Mouse (Mus musculus): ENCODE data around the gene Gm17334. TPM values are rescaled to one million over a fixed set of nuclear protein-coding genes. Genes with fewer than 3 reads are reported as not detected.
A peak's percentile ranks its signal among the peaks of the same experiment; 100 is the strongest.

Gene Gm17334
- polyA plus RNA-seq, 1 experiment: 0.18 TPM

DNA sequence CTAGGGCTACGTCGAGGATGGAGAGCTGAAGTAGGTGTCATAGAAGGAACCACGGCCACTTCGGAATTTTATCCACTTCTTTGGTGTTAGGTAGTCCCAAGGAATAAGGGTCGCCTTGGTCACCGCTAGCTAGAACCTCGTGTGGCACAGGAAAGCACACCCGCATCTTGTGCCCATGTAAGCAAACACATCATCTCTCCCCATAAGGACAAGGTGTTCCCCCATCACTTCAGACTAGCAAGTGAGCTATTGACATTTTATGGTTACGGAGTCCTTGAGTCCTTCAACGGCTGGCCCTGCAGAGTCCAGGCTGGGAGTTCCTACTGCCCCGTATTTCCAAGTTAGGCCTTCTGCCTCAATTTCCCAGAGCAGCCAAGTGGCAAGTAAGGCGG lies 3.8 kb downstream of the Gm17334 start:
- peaks cover 51% of the 10 kb centered on the region for H3K79me2 ChIP-seq (ENCODE audit: control insufficient read depth, insufficient read depth)
- H3K4me3 ChIP-seq (ENCODE audit: insufficient read depth, poor library complexity, severe bottlenecking): no peak overlapping the region
- H3ac ChIP-seq (ENCODE audit: control insufficient read depth, insufficient read length, low read depth): peak overlapping the region; percentile 41
- H3K79me3 ChIP-seq (ENCODE audit: low read depth): peaks cover 40% of the 10 kb centered on the region
- H3K36me3 ChIP-seq (ENCODE audit: control insufficient read depth, insufficient read depth): peaks cover 34% of the 10 kb centered on the region
- TF ChIP-seq MYOD1 (IDR thresholded peaks at IDR 0.05; ENCODE audit: control insufficient read depth, insufficient read length, low read depth): no peak
- TF ChIP-seq MAX (IDR thresholded peaks at IDR 0.05): no peak
- no peaks in the 10 kb centered on the region for H3K27me3 ChIP-seq (ENCODE audit: control insufficient read depth, insufficient read depth, insufficient read length)

DNA sequence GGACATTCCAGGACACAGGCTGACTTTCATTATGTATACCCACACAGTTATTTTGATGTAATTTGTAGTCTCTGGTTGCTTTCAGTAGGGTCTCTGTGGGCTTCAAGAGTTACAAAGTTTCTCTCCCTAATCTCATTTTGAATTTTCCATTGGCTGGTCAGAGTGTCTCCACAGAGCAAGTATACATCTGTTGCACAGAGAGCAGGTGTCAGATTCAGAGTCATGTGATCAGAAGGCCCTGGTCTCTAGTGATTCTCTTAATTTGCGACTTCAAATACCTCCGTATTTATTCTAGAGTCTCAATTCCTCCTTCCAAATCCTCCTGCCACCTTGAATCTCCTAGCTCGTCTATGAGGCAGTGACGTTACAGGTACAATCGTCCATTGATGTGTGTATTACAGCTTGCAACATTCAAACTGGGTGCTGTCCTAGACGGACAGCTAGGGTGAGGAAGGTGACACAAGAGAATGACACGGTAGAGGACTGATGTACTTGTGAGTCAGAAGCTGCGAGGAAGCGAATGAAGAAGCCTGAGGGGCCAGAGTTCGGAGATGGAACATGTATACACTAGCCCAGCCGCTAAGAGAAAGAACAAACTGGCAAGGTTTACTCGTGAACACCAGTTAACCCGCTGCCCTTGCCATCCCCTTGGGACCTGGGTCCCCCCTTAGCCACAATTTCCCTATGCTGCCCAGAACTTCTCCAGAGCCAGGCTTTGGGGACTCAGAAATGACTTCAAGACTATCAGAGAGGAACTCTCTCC lies 4.4 kb downstream of the Gm17334 start:
- Histone ChIP-seq H3K4me3 (ENCODE audit: insufficient read depth, poor library complexity, severe bottlenecking) (no peak overlapping the region), H3ac (ENCODE audit: control insufficient read depth, insufficient read length, low read depth) (no peak overlapping the region), H3K79me2 (ENCODE audit: control insufficient read depth, insufficient read depth) (peaks cover 45% of the 10 kb centered on the region), H3K27me3 (ENCODE audit: control insufficient read depth, insufficient read depth, insufficient read length) (no peaks in the 10 kb centered on the region), H3K79me3 (ENCODE audit: low read depth) (peaks cover 35% of the 10 kb centered on the region), H3K36me3 (ENCODE audit: control insufficient read depth, insufficient read depth) (peaks cover 28% of the 10 kb centered on the region)
- TF ChIP-seq CEBPB (IDR thresholded peaks at IDR 0.05; ENCODE audit: low read depth): no peak
- no peak for TF ChIP-seq FOSL1 (IDR thresholded peaks at IDR 0.05; ENCODE audit: insufficient read depth, low read length, poor library complexity, severe bottlenecking)
- no peak for TF ChIP-seq USF1 (IDR thresholded peaks at IDR 0.05; ENCODE audit: low read depth)
- no peak for TF ChIP-seq MYOD1 (IDR thresholded peaks at IDR 0.05; ENCODE audit: control insufficient read depth, insufficient read length, low read depth)
- no peak for TF ChIP-seq CTCF (IDR thresholded peaks at IDR 0.05; ENCODE audit: control insufficient read depth, insufficient read depth, insufficient read length)

DNA sequence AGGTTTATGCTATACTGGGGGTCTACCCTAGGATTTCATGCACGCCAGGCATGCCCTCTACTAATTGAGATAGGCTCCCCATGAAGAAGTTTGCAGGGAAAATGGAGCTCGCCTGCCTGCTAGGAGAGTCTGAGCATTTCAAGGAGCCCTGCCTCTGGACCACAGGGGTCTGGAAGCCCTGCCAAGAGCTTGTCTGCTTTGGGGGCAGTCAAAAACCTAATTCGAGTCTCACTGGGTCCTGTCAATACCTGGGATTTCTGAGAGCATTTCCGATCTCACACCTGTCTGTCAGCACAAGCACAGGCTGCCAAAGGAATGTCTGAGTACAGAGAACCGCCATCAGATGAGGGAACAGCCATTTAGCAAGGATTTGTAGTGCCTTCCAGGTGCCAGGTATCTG lies 8.4 kb downstream of the Gm17334 start:
- Histone ChIP-seq H3ac (ENCODE audit: control insufficient read depth, insufficient read length, low read depth) (no peak overlapping the region), H3K27me3 (ENCODE audit: control insufficient read depth, insufficient read depth, insufficient read length) (no peaks in the 10 kb centered on the region)

DNA sequence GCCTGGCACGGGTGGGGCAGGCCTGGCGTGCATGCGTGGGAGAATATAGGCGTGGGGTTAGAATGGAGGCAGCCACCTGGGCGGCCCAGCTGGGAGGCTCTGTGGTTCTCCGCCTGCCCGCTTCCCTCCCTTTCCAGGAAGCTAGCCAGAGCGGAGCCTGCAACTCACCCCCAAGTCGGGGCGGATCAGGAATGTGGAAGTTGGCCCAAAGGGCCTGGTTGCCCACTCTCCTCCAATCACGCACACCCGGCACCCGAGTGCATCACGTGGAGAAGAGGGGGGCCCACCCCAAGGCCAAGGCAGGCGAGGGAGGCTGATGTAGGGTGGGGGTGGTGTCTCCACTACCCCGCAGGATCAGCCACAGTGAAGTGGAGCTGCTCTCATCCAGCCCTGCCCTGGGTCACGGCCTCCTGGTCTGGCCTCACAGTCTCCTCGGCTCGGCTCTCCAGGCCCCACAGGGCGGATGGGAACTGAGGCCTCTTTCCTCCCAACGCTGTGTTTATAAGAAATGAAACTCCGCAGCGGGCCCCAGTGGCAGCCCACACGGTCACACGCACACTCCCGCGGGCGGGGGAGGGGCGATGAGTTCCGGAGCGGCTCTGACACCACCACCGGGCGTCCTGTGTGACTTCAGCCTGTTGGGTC lies 9.4 kb downstream of the Gm17334 start:
- Histone ChIP-seq H3ac (ENCODE audit: control insufficient read depth, insufficient read length, low read depth) (peak overlapping the region; percentile 73), H3K4me3 (ENCODE audit: insufficient read depth, poor library complexity, severe bottlenecking) (peak overlapping the region; percentile 24), H3K27me3 (ENCODE audit: control insufficient read depth, insufficient read depth, insufficient read length) (no peaks in the 10 kb centered on the region), H3K79me2 (ENCODE audit: control insufficient read depth, insufficient read depth) (no peaks in the 10 kb centered on the region), H3K36me3 (ENCODE audit: control insufficient read depth, insufficient read depth) (no peaks in the 10 kb centered on the region), H3K79me3 (ENCODE audit: low read depth) (no peaks in the 10 kb centered on the region)
- TF ChIP-seq FOSL1 (IDR thresholded peaks at IDR 0.05; ENCODE audit: insufficient read depth, low read length, poor library complexity, severe bottlenecking): no peak
- TF ChIP-seq MYOG (IDR thresholded peaks at IDR 0.05; ENCODE audit: control insufficient read depth, extremely low read depth, insufficient read length): no peak
- TF ChIP-seq CEBPB (IDR thresholded peaks at IDR 0.05; ENCODE audit: low read depth): no peak
- TF ChIP-seq USF1 (IDR thresholded peaks at IDR 0.05; ENCODE audit: low read depth): peak; percentile 93
- no peak for TF ChIP-seq MYOD1 (IDR thresholded peaks at IDR 0.05; ENCODE audit: control insufficient read depth, insufficient read length, low read depth)
- TF ChIP-seq MAX (IDR thresholded peaks at IDR 0.05): peak; percentile 28
- no peak for TF ChIP-seq CTCF (IDR thresholded peaks at IDR 0.05; ENCODE audit: control insufficient read depth, insufficient read depth, insufficient read length)

More for the DNA sequence above, 8.4 kb downstream of the Gm17334 start:
- Histone ChIP-seq H3K4me3 (ENCODE audit: insufficient read depth, poor library complexity, severe bottlenecking) (no peak overlapping the region), H3K79me3 (ENCODE audit: low read depth) (no peaks in the 10 kb centered on the region), H3K36me3 (ENCODE audit: control insufficient read depth, insufficient read depth) (no peaks in the 10 kb centered on the region), H3K79me2 (ENCODE audit: control insufficient read depth, insufficient read depth) (peaks cover 5% of the 10 kb centered on the region)
- no peak for TF ChIP-seq USF1 (IDR thresholded peaks at IDR 0.05; ENCODE audit: low read depth)
- no peak for TF ChIP-seq CEBPB (IDR thresholded peaks at IDR 0.05; ENCODE audit: low read depth)
- no peak for TF ChIP-seq CTCF (IDR thresholded peaks at IDR 0.05; ENCODE audit: control insufficient read depth, insufficient read depth, insufficient read length)
- TF ChIP-seq MYOD1 (IDR thresholded peaks at IDR 0.05; ENCODE audit: control insufficient read depth, insufficient read length, low read depth): no peak
- no peak for TF ChIP-seq MYOG (IDR thresholded peaks at IDR 0.05; ENCODE audit: control insufficient read depth, extremely low read depth, insufficient read length)
- TF ChIP-seq MAX (IDR thresholded peaks at IDR 0.05): no peak
- TF ChIP-seq FOSL1 (IDR thresholded peaks at IDR 0.05; ENCODE audit: insufficient read depth, low read length, poor library complexity, severe bottlenecking): no peak

DNA sequence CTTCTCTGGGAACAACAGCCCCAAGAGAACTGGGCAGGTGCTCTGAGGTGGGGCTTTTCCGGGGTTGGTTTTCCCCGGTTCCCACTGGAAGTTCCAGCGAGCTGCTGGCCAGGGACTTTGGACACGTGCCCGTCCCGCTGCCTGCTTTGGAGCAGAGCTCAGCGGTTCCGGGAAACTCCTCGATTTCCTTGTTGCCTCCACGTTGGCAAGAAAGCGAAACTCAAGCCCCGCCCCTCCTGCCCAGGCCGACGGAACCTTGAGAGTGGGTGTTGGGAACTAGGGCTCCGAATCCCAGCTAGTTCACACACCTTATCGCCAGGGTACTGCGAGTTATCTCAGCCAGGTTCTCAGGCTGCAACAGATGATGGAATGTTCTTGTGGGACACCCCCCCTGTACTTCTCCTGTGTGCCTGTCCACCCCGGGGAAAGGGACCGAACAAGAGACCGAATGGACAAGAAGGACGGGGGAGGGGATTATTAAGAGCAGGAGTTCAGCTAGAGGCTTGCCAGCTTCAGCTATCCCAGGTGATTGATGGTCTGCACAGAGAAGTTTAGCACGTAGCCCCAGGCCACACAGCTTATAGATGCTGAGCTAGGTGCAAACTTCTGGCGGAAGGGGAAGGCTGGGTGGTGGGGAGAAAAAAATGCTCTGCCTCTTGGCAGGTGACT lies 10.0 kb downstream of the Gm17334 start:
- H3K79me2 ChIP-seq (ENCODE audit: control insufficient read depth, insufficient read depth): no peaks in the 10 kb centered on the region
- H3K79me3 ChIP-seq (ENCODE audit: low read depth): no peaks in the 10 kb centered on the region
- no peaks in the 10 kb centered on the region for H3K36me3 ChIP-seq (ENCODE audit: control insufficient read depth, insufficient read depth)
- peak overlapping the region; percentile 73 for H3ac ChIP-seq (ENCODE audit: control insufficient read depth, insufficient read length, low read depth)
- H3K27me3 ChIP-seq (ENCODE audit: control insufficient read depth, insufficient read depth, insufficient read length): no peaks in the 10 kb centered on the region
- peak overlapping the region; percentile 24 for H3K4me3 ChIP-seq (ENCODE audit: insufficient read depth, poor library complexity, severe bottlenecking)
- no peak for TF ChIP-seq MYOG (IDR thresholded peaks at IDR 0.05; ENCODE audit: control insufficient read depth, extremely low read depth, insufficient read length)
- TF ChIP-seq USF1 (IDR thresholded peaks at IDR 0.05; ENCODE audit: low read depth): peak; percentile 80
- TF ChIP-seq CEBPB (IDR thresholded peaks at IDR 0.05; ENCODE audit: low read depth): no peak
- peak; percentile 89 for TF ChIP-seq MAX (IDR thresholded peaks at IDR 0.05)
- no peak for TF ChIP-seq MYOD1 (IDR thresholded peaks at IDR 0.05; ENCODE audit: control insufficient read depth, insufficient read length, low read depth)

Measured in C2C12 (cell line).